Mouse (Mus musculus) R1 (cell line): ENCODE results near the gene F8.

Source experiments
- DNase-seq: peaks from one replicate; pipeline ENCODE4 v3.0.0-alpha.2; 2018; ENCODE audit warnings: low read depth, low spot score

F8 gene

DNA sequence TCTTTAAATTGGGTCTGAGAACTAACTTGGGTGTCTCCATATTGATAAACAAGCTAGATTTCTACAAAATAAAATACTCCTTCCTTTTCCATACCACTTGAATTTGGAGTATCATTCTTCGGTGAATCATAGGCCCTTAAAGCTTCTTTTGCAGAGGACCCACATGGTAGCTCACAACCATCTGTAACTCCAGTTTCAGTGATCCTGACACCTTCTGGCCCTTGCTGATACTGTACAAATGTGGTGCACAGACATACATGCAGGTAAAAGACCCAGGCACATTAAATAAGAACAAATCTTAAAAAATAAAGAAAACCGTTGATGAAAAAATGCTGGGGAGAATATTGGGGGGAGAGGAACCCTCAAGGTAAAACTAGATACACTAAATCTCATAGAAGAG, 244.2 kb downstream of the F8 start:
- DNase-seq, result no peak

DNA sequence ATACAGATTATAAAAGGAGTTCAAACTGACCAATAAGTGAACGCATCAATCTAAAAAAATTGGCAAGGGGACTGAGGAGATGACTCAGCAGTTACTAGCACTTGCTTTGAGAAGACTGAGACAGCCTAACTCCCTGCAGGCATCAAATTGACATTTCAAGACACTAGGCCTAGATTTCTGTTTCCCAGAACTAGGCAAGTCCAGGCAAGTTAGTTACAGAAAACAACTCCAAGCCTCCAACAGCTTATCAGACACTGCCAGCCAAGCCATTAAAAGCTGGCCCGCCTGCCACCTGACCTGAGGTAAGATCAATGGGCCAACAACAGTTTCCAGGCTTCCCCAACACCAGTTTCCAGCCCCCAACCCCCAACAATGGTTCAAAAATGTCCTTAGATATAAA, 244.7 kb downstream of the F8 start:
- DNase-seq, result peak; percentile 49

DNA sequence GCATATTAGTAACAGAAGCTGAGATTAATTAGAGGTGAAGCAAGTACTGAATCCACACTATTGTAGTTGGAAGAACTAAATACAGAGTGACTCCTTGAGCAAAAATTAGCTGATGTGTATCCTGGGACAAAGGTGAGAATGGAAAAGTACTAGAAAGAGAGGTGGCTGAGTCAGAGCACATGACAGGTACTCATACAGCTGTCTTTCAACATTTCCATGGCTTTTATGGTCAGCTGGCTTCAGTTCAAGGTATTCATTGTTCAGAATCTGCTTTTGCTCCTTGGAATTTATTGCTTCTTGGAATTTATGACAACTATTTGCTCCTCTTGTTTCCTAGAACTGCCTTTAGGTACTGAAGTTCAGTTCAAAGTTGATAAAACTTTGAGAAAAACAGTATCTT, 245.5 kb downstream of the F8 start:
- no peak for DNase-seq

DNA sequence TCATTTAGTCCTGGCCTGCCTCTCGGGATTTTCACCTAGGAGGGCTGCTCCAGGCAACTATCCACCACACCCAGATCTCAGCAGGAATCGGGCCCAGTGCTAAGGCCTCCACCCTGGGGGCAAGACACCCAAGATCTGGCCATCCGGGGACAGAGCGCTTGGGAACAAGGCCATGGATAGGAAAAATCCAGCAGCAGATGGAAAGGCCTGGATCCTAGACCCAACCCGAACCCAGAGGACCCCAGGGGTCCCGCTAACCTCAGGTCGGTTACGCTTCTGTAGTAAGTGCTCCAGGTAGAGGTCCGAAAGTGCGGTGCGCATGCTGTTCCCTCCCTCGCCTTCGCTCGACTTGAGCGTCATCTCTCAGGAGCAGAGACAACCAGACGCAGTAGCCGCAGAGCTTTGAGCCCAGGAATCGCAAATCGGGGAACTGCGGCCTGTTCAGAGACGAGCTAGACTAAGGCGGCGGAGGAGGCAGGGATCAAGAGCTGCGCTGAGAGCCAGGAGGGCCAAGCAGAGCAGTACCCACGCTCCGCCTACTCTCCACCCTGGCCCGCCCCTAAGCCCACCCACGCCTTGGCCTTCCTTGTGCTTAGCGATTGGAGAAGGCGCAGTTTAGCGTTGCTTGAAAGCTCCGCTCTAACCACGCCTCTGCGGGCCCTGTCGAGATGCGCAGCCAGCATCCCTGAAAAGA, 251.8 kb downstream of the F8 start, which contains the start of gene Mpp1:
Gene Mpp1 (minus strand): TSS at position 550 of the 694 bp plus-strand sequence.
- DNase-seq, result peak; percentile 92

DNA sequence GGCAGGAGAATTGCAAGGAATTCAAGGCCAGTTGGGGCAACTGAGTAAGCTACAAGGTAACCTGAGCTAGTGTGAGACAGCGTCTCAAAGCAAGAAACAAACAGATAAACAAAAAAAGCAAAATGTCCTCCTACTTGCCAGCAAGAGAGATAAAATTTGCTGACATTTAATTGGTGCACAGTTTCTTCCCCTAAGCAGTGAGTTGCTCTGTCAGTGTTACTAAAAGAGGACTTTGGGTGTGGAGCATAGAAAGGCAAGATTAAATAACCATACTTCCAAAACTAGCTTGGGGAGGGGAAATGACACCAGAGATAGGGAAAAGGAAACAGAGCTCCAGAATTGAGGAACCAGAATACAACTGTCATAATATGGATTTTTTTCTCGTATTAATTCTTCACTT, 252.9 kb downstream of the F8 start:
- DNase-seq, result no peak

DNA sequence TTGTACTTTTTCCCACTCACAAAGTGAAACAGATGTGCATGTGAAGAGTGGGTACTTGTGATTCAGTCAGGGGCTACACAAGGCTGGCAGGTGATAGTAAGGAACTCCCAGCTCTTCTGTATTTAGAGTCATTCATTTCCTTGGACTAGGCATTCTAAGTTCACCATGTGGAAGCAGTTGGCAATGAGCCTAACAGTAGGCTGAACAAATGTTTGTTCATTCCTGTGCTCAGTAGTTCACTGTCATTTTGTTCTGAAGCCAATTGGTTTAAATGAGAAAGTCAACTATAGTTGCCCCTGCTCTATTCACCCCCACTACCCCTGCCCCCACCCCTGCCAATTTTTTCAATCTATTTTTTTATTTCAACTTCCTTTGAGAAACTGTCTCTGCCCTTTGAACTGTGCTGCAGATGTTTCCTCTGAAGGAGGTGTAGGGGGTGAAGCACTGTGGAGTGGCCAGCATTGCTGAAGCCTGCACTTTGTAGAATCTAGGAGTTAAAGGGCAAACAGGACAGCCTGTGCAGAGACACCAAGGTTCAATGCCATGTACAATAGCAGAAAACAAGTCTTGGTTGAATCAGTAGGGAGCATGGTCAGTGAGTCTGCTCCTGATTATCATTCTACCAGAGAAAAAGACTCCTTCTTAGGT, 254.0 kb downstream of the F8 start:
- no peak for DNase-seq

DNA sequence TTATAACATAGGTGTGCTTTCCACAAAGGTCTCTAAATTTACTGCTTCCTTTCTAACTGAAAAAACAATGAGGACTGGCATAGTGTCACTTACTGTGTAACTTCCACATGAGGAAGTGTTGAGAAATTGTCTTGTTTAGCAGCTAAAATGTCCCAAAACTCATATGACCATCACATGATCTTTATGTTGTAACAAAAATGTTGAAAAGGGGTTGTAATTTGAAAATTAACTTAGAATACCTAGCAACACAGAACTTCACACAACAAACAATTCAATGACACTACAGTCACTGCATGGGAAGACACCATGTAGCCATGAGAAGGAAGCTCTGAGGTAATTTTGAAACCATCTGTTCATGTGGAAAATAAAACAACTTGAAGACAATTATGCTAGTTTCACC, 255.5 kb downstream of the F8 start:
- no peak for DNase-seq

DNA sequence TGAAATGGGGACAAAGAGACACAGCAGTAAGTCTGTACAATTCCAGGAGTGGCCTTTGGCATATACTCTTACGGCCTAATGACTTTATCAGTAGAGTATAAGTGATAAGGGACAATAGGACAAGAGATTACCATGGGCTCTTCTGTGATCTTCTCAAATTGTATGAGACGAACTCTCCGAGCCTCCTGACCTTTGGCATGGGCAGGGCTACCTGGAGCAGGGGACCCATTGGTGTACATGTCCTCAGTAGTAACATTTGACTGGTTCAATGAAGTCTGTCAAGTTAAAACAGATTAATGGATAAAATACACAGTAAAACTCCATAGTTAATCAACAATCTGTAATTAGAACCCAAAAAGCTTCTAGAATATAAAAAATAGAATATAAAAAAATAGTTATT, 256.8 kb downstream of the F8 start:
- DNase-seq, result no peak
